Mouse (Mus musculus): ENCODE data around the gene Rgs1.

DNA sequence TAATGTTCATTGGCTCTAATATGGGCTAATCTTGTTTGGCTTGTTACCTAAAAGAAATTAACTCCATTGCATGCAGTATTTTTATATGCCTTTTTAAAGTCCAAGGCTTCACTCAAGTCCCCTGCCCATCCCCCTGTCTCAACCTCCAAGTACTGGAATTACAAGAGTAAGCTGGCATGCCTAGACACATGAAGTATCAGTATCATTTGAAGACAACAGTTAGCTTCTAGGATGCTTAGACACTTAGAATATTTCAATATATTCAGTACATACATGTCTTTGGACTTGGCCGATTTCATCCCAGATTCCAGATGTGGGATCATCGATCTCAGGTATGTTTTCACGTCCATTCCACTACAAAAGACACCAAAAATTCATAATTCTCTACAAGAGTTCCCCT is 836 bp downstream of the Rgs1 start:
- no peak for TF ChIP-seq CTCF (IDR thresholded peaks at IDR 0.05; ENCODE audit: low read depth)
- no peak for TF ChIP-seq EP300 (optimal IDR thresholded peaks at IDR 0.05)
